Mouse (Mus musculus) small intestine, adult 2 months (tissue): ENCODE results near the gene Fanci.

ENCODE experiments used
- CTCF ChIP-seq: fragments of 200-500 bp; IDR thresholded peaks from 2 replicates; pipeline ENCODE4 v1.5.1; 2012; ENCODE audit warnings: low read depth, mild to moderate bottlenecking, control low read depth, inconsistent platforms, low read length, moderate library complexity, mixed read lengths; ENCODE audit not compliant: insufficient replicate concordance, insufficient read length; ENCODE audit errors: extremely low read depth
- POLR2A ChIP-seq: fragments of 200-500 bp; IDR thresholded peaks from 2 replicates; pipeline ENCODE4 v1.6.1; 2012; ENCODE audit warnings: low read depth, mild to moderate bottlenecking, control low read depth, inconsistent platforms, low read length, moderate library complexity

DNA sequence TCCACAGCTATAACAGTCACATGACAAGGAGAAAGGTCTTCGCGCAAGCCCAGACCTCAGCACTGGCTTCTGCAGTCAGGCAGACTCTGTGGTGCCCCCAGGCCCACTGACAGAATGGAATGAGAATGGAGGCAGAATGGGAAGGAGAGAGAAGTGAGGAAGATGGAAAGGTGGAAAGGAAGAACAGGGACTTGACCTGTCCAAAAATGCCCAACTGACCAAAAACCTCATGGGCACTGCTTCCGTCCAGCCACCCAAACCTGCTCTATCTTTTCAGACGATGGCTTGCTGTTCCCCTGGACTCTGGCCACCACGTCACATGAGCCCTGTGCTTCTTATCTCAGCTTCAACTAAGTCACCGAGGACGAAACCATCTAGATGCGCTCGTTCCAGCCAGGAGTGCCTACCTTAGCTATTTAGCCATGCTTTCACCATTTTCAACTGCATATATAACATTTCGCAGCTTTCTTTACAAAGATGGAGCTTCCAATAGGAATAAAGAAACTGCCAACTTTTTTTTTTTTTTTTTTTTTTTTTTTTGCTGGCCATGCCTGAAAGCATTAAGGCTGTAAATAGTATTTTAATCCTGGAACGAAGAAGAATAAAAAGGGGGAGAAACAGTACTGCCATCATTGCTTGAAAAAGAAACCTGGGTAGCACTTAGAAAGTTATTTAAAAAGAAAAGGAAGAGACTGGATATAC is 71.8 kb downstream of the Fanci start:
- TF ChIP-seq POLR2A = no peak
- TF ChIP-seq CTCF = no peak
